Mouse (Mus musculus): Measurements from ENCODE around the gene Col13a1.

- TF ChIP-seq CTCF (IDR thresholded peaks at IDR 0.05; ENCODE audit: low read depth) (no peak), EP300 (IDR thresholded peaks at IDR 0.05; ENCODE audit: low read depth) (no peak)
These were observed 49.0 kb downstream of the Col13a1 start for GRCm38 (mm10) chr10:61929901-61930300.

Data from liver, embryonic 14.5 days (tissue).